Mouse (Mus musculus) kidney, adult 11 months (tissue): Measurements from ENCODE around the gene Olfr887.

ENCODE experiments used
- DNase-seq: peaks from one replicate; pipeline ENCODE4 v3.0.0; 2022

The Olfr887 gene

GRCm38 (mm10) chr9:38083772-38084171 lies at the start of gene Olfr887:
Gene Olfr887, plus strand, starts transcription at chr9:38084072.
- DNase-seq, result no peak

- DNase-seq, result no peak
Measured at GRCm38 (mm10) chr9:38046255-38046654, 37.6 kb upstream of the Olfr887 start, which contains the start of gene Olfr884. Gene Olfr884, plus strand, starts transcription at chr9:38046555.

- DNase-seq, result no peak
Measured at GRCm38 (mm10) chr9:38061022-38061421, 22.9 kb upstream of the Olfr887 start, which contains the start of gene Olfr885. Gene Olfr885, plus strand, starts transcription at chr9:38061322.

- no peak for DNase-seq
Measured at GRCm38 (mm10) chr9:38107828-38108227, 24.0 kb downstream of the Olfr887 start, which contains the start of gene Olfr888. Gene Olfr888, plus strand, starts transcription at chr9:38108128.

- no peak for DNase-seq
Measured at GRCm38 (mm10) chr9:38114898-38115297, 31.0 kb downstream of the Olfr887 start, which contains the start of gene Olfr889. Gene Olfr889, plus strand, starts transcription at chr9:38115198.
